Mouse (Mus musculus): ENCODE data around the gene Zfp617.

DNA sequence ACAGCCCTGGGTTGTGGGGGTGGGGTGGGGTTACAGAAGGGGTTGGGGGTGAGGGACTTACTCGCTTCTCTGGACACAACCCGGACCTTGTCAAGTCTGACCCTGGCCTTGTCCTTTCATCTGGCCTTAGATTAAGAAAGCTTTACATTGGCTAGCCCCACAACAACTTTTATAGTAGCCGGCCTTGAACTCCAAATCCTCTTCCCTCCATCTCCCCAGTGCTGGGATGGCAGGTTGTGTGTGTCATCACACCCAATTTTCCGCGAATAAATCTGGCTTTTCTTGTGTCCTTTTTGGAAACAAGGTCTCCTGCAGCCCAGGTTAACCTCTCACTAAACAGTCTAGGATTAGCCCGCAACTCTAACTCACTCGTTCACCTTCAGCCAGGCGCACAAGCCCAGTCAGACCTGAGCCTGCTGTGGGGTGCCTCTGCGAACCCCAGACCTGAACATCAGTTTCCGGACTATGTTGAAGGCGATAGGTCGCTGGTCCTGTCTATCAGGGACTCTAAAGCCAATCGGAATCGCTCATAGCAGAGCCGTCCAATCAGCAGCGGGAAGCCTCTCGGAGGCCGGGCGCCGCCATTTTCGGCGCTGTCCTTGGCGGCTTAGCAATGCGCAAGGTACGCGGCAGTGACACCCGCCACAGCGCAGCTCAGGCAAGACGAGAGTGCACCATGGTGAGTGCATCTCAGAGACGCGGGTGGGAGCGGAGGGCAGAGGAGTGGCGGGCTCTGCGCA, 42.2 kb downstream of the Zfp617 start, which contains the start of gene Zfp961:
- TF ChIP-seq CTCF (conservative IDR thresholded peaks at IDR 0.05; ENCODE audit: low read length) (no peak), POU5F1 (IDR thresholded peaks at IDR 0.05; ENCODE audit: borderline replicate concordance, low read length) (no peak), NANOG (IDR thresholded peaks at IDR 0.05; ENCODE audit: borderline replicate concordance, low read length) (no peak)

Data from E14TG2a.4 (cell line).